Mouse (Mus musculus) megakaryocyte, adult 5-6 weeks (primary cell): ENCODE data around the gene Smc3. TPM values are rescaled to one million over a fixed set of nuclear protein-coding genes. Genes with fewer than 3 reads are reported as not detected.

Source experiments
- ATAC-seq: 2 replicates; pipeline ENCODE4 v1.8.0; 2016; ENCODE audit warnings: mild to moderate bottlenecking, inconsistent platforms; ENCODE audit not compliant: poor library complexity, severe bottlenecking
- total RNA-seq, 2 experiments: library from RNA; stranded (forward) in 1 of 2; stranded (reverse) in 1 of 2; fragments of 153-499, 151-499 nt in 1 of 2; fragments of 221-1000, 200-1000 nt in 1 of 2; gene quantifications; 2 replicates each; pipeline versions ENCODE4 v1.2.3 to v1.2.4; 2015 to 2017

The Smc3 gene
- total RNA-seq, 2 experiments from 2014 or later: 91.2 to 108 TPM

- no peak for ATAC-seq
These were observed 87.4 kb downstream of the Smc3 start for GRCm38 (mm10) chr19:53687592-53687991.

- ATAC-seq: no peak
These were observed 90.6 kb downstream of the Smc3 start for GRCm38 (mm10) chr19:53690816-53691215.

GRCm38 (mm10) chr19:53694020-53694419 is 93.8 kb downstream of the Smc3 start:
- no peak for ATAC-seq

Other genes with a start within 250 kb of the Smc3 start
- not detected in 2 replicates for gene Gm10197, start 228.6 kb upstream of the Smc3 start, total RNA-seq (2015)
- gene Gm10197, start 228.6 kb upstream of the Smc3 start, total RNA-seq (2017): not detected in 2 replicates
- 49.3 and 68.2 TPM in 2 replicates for gene Smndc1, start 209.8 kb upstream of the Smc3 start, total RNA-seq (2015)
- 22.2 and 26.3 TPM in 2 replicates for gene Smndc1, start 209.8 kb upstream of the Smc3 start, total RNA-seq (2017)
- gene Dusp5, start 71.3 kb upstream of the Smc3 start, total RNA-seq (2015): 4.3 and 5.0 TPM in 2 replicates
- gene Dusp5, start 71.3 kb upstream of the Smc3 start, total RNA-seq (2017): 4.6 and 6.4 TPM in 2 replicates
- gene Nutf2-ps1, start 11.3 kb upstream of the Smc3 start, total RNA-seq (2015): 36.9 and 38.7 TPM in 2 replicates
- 46.3 and 61.1 TPM in 2 replicates for gene Nutf2-ps1, start 11.3 kb upstream of the Smc3 start, total RNA-seq (2017)
- not detected in 2 replicates for gene Rbm20, start 76.9 kb downstream of the Smc3 start, total RNA-seq (2015)
- 0.11 TPM in 1 of 2 replicates, not detected in the other for gene Rbm20, start 76.9 kb downstream of the Smc3 start, total RNA-seq (2017)